Comparison of ENCODE assay signal across 18 mouse cellular contexts in the genomic region with DNA sequence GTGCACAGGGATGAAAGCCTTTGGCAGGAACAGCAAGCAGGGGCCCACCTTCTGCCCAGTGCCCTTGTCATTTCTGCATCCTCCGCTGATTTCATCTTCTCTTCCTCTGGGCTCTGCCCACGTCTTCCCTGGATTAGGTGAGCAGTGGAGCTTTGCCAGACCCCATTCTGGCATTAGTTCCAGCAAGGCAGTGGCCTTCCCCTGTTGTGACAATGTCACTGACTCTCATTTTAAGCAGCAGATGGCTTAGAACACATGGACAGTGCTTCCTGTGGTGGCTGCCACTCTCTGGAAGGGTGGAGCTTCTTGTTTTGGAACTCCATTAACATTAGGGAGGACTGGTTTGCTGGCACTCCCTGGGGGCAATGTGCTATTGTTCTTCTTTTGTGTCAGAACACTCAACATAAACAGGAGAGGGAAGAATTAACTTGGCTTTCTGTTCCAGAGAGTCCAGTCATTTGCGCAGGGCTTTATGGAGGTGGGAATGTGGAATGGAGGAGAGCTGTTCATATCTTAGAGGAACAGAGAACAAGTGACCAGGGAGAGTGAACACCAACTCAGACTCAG.
A peak's percentile ranks its signal among the peaks of the same experiment; 100 is the strongest.
DNase-seq lines count a peak whose midpoint lies in the region; ATAC-seq lines count a peak whose summit lies in the region.
"Had no signal": no experiment of that assay in that cellular context is flagged by ENCODE, and none has a peak within 500 bp of the region (broad histone marks: within the 10 kb centered on the region; RNA-seq: fewer than 3 reads in every experiment).

No protein-coding gene starts in this region.

- no peak overlapping the region for H3K9ac ChIP-seq in hindbrain, embryonic 13.5 days
- H3K9ac ChIP-seq in hindbrain, embryonic 12.5 days, result no peak overlapping the region
- H3K9ac ChIP-seq: limb, embryonic 15.5 days; neural tube, embryonic 12.5 days had no signal

- H3K27ac ChIP-seq in hindbrain, embryonic 13.5 days, result 0 out of 2 replicates have a peak overlapping the region, but pooled peaks have one; percentile 41
- no peak overlapping the region for H3K27ac ChIP-seq in hindbrain, embryonic 12.5 days
- H3K27ac ChIP-seq: embryonic facial prominence, embryonic 10.5 days; heart, adult 2 months; limb, embryonic 15.5 days; neural tube, embryonic 12.5 days had no signal

- H3K4me1 ChIP-seq in hindbrain, embryonic 13.5 days (replicated peaks), result peaks cover 37% of the 10 kb centered on the region
- peaks cover 11% of the 10 kb centered on the region for H3K4me1 ChIP-seq in hindbrain, embryonic 12.5 days

- DNase-seq in adrenal gland, postnatal 14 days, result peak; percentile 9
- no peak for DNase-seq in adrenal gland, postnatal 10 days
- peak; percentile 90 for DNase-seq in ZHBTc4 (ENCODE audit: low read depth, low spot score)
- peak; percentile 98 for DNase-seq in cerebellum, adult 9-10 months
- no peak for DNase-seq in lung, postnatal 10 days
- DNase-seq in right cerebral cortex, adult 18-20 months, result no peak
- DNase-seq: adrenal gland, postnatal 36 days; gastrocnemius, postnatal 14 days; heart, adult 2 months; kidney, adult 2 months; kidney, postnatal 36 days; spleen, adult 18-20 months had no signal

- WGBS in hindbrain, embryonic 13.5 days, result 72% methylated on average over 3 of the region's 3 CpGs
- 80% methylated on average over 3 of the region's 3 CpGs for WGBS in hindbrain, embryonic 12.5 days

- H3K4me2 ChIP-seq in hindbrain, embryonic 13.5 days, result no peak overlapping the region
- no peak overlapping the region for H3K4me2 ChIP-seq in hindbrain, embryonic 12.5 days (replicated peaks)
- H3K4me2 ChIP-seq: limb, embryonic 15.5 days; neural tube, embryonic 12.5 days had no signal

- no peak overlapping the region for H3K4me3 ChIP-seq in hindbrain, embryonic 13.5 days
- H3K4me3 ChIP-seq in hindbrain, embryonic 12.5 days, result no peak overlapping the region
- H3K4me3 ChIP-seq: embryonic facial prominence, embryonic 10.5 days; heart, adult 2 months; limb, embryonic 15.5 days; neural tube, embryonic 12.5 days had no signal

- H3K9me3 ChIP-seq in hindbrain, embryonic 13.5 days, result no peaks in the 10 kb centered on the region
- no peaks in the 10 kb centered on the region for H3K9me3 ChIP-seq in hindbrain, embryonic 12.5 days (replicated peaks)
- H3K9me3 ChIP-seq: embryonic facial prominence, embryonic 10.5 days; limb, embryonic 15.5 days; neural tube, embryonic 12.5 days had no signal

- no peak for ATAC-seq in hindbrain, embryonic 13.5 days (ENCODE audit: low FRiP score)
- no peak for ATAC-seq in hindbrain, embryonic 12.5 days (ENCODE audit: low FRiP score)
- ATAC-seq: activated CD4-positive, CD25-positive, alpha-beta regulatory T cell, adult 4 months had no signal

- H3K27me3 ChIP-seq in hindbrain, embryonic 13.5 days, result 0 out of 2 replicates have a peak, but pooled peaks cover 5% of the 10 kb centered on the region
- H3K27me3 ChIP-seq in hindbrain, embryonic 12.5 days, result no peaks in the 10 kb centered on the region
- H3K27me3 ChIP-seq: limb, embryonic 15.5 days; neural tube, embryonic 12.5 days had no signal

- no peaks in the 10 kb centered on the region for H3K36me3 ChIP-seq in hindbrain, embryonic 13.5 days
- H3K36me3 ChIP-seq in hindbrain, embryonic 12.5 days, result no peaks in the 10 kb centered on the region
- H3K36me3 ChIP-seq: embryonic facial prominence, embryonic 10.5 days; limb, embryonic 15.5 days; neural tube, embryonic 12.5 days had no signal

Comparison
In these comparisons a context has a peak if more than half of its experiments do, and no peak if none do; other contexts are left out.
1. DNase-seq: peak in adrenal gland, postnatal 14 days (single experiment), ZHBTc4 (single experiment) and cerebellum, adult 9-10 months (single experiment); none in adrenal gland, postnatal 10 days (single experiment), lung, postnatal 10 days (single experiment) and right cerebral cortex, adult 18-20 months (single experiment).